Mouse (Mus musculus) gastrocnemius, postnatal 10 days (tissue): ENCODE measurements around the gene Veph1. TPM values are rescaled to one million over a fixed set of nuclear protein-coding genes. Genes with fewer than 3 reads are reported as not detected.
"Not testable (repeated sequence)": the region's sequence is repeated elsewhere in the genome, so short reads cannot be mapped to it uniquely, and the experiment has no call there.

Experiments used
- DNase-seq: peaks from one replicate; pipeline ENCODE4 v3.0.0; 2021; ENCODE audit warnings: mixed read lengths
- long read RNA-seq, 2 experiments: library from polyadenylated mRNA; stranded (forward); transcript quantifications; one replicate each; pipeline ENCODE4 v2.0.0; 2021
- total RNA-seq, 2 experiments: library from RNA; stranded (reverse); gene quantifications; 2 replicates each; pipeline ENCODE4 v1.2.3; 2021

Gene Veph1
- total RNA-seq = under 1 TPM in 1 of 2 experiments, not detected in 1; 0.07 TPM
- long read RNA-seq, experiment 1, partial matches to known transcripts = 0 of 7 reads
- long read RNA-seq, experiment 1, other reads (novel, unspliced or antisense) = 7 of 7 reads
- long read RNA-seq, experiment 2, partial matches to known transcripts = 0 of 7 reads
- long read RNA-seq, experiment 2, other reads (novel, unspliced or antisense) = 7 of 7 reads

GRCm38 (mm10) chr3:66296545-66296944 is at the start of gene Veph1:
Veph1 (minus strand) TSS chr3:66296837.
- DNase-seq = no peak

- no peak for DNase-seq
Observed at GRCm38 (mm10) chr3:66340742-66341141, 44.1 kb upstream of the Veph1 start.

- no peak for DNase-seq
Observed at GRCm38 (mm10) chr3:66332401-66332729, 35.7 kb upstream of the Veph1 start.

- DNase-seq = peak; percentile 41
Observed at GRCm38 (mm10) chr3:66331592-66332400, 35.2 kb upstream of the Veph1 start.

- DNase-seq = no peak
Observed at GRCm38 (mm10) chr3:66330896-66331579, 34.4 kb upstream of the Veph1 start.

- DNase-seq = no peak
Observed at GRCm38 (mm10) chr3:66325962-66326834, 29.6 kb upstream of the Veph1 start.

- no peak for DNase-seq
Observed at GRCm38 (mm10) chr3:66325486-66325951, 28.9 kb upstream of the Veph1 start.

GRCm38 (mm10) chr3:66314793-66315715 is 18.4 kb upstream of the Veph1 start:
- DNase-seq = no peak

- no peak for DNase-seq
Observed at GRCm38 (mm10) chr3:66310586-66310985, 13.9 kb upstream of the Veph1 start.

- no peak for DNase-seq
Observed at GRCm38 (mm10) chr3:66309531-66309930, 12.9 kb upstream of the Veph1 start.

GRCm38 (mm10) chr3:66295236-66295635 is 1.4 kb downstream of the Veph1 start:
- DNase-seq = no peak

- no peak for DNase-seq
Observed at GRCm38 (mm10) chr3:66294729-66295128, 1.9 kb downstream of the Veph1 start.

GRCm38 (mm10) chr3:66292356-66292946 is 4.2 kb downstream of the Veph1 start:
- peak; percentile 44 for DNase-seq

GRCm38 (mm10) chr3:66263270-66263669 is 33.4 kb downstream of the Veph1 start:
- no peak for DNase-seq

GRCm38 (mm10) chr3:66262319-66262718 is 34.3 kb downstream of the Veph1 start:
- no peak for DNase-seq

- no peak for DNase-seq
Observed at GRCm38 (mm10) chr3:66254504-66255105, 42.0 kb downstream of the Veph1 start.

- DNase-seq = no peak
Observed at GRCm38 (mm10) chr3:66251842-66252241, 44.8 kb downstream of the Veph1 start.

GRCm38 (mm10) chr3:66240476-66240875 is 56.2 kb downstream of the Veph1 start:
- no peak for DNase-seq

- DNase-seq = not testable (repeated sequence)
Observed at GRCm38 (mm10) chr3:66236234-66236871, 60.3 kb downstream of the Veph1 start.
